Mouse (Mus musculus) cerebellum, adult 11 months (tissue): ENCODE results near the gene Mrpl49.

Experiments used
- DNase-seq: peaks from one replicate; pipeline ENCODE4 v3.0.0; 2022

The Mrpl49 gene

DNA sequence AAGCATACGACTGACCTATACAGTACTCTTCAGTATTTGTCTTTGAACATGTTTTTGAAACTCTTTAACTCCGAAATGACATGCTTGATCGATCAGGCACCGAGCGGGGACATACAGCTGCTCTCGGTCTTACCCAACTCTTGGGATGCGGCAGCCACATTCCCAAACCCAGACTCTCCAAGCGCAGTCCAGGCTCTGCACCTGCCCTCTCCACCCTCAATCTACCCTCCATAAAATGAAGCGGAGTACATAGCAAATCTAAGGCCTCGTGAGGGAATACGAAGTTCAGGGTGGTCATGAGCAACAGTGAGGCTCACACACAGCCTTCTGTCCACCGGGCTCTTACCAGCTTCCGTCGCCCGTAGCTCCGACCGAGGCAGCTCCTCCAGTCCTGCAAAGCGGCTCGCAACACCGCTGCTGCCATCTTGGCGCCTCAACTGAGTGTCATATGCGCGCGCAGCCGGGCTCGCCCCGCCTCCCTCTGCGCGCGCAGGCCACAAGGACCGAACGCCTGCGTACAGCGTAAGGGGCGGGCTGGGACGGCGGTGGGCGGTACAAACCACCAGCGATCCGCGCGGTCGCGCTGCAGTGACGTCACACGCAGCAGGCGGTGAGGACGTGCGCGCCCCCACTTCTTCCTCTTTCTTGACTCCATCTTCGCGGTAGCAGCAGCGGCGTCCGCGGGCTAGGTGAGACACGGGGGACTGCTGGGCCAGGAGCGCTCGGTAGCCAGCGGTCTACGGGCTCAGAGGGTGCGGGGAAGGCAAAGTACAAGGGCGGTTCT, at the start of gene Mrpl49, which contains the start of gene Fau:
TSS of gene Mrpl49 (minus strand) at position 473 of the 784 bp plus-strand sequence.
TSS of gene Fau (plus strand) at position 532 of the 784 bp plus-strand sequence.
- DNase-seq, result peak; percentile 99

DNA sequence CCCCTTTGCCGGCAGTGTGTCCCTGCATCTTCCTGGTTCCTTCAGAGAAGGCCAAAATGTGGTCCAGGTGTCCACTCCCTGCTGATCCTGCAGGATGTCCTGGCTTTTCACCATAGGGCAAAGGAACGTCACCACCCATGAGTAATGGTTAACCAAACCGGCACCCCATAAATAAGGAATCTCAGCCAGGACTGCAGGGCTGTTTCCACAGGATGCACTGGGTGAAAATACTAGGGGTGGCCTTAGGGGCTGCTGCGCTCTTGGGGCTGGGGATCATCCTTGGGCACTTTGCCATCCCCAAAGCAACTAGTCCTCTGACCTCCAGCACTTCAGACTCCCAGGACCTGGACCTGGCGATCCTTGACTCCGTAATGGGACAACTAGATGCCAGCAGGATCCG, 48.0 kb upstream of the Mrpl49 start, which contains the start of gene Naaladl1:
TSS of gene Naaladl1 (plus strand) at position 197 of the 400 bp plus-strand sequence.
- no peak for DNase-seq

DNA sequence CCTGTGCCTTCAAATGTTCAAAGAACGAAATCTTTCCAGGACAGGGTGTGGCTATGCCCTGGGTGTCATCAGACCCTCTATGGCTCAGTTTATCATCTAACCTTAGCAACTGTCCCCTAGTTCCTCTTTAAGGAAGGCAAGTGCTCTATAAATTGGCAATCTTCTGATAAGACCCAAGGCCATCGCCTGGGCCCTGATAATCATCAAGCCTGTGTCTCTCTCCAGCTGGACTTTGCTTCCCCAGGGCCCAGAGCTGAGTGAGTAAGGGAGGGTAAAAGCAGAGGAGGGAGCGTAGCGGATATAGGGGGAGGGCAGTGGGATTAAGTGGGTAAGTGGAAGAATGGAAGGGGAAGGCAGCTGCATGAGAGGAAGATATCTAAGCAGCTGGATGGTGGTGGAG, 46.9 kb upstream of the Mrpl49 start:
- no peak for DNase-seq

DNA sequence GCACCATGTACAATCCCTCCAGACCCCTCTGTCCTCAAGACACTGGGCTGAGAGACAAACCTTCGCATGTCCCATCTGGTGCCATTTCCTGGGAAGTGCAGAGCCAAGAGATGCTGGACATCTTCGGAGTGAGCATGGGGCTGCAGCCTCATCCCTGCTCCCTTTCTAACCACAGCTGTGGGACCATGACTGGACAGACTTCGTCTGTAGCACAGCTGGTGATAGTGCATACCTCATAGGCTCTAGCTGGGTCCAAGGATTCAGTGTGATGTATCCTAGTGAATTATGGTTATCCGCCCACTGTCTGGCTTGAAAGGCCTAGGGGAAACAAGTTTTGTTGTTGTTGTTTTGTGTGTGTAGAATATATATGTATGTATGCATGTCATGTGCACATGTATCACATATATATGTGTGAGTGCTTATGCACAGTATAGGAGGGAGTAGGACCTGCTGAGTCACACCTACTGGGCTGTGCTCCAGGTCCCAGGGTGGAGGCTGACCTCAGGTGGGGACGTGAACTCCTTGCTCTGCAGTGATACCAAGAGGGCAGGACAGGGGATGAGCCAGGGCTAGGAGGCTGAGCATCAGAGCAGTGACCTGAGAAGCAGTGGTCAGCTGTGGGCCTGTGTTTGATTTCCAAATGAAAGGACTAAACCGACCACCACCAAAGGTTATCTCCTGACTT, 44.7 kb upstream of the Mrpl49 start:
- DNase-seq, result no peak

DNA sequence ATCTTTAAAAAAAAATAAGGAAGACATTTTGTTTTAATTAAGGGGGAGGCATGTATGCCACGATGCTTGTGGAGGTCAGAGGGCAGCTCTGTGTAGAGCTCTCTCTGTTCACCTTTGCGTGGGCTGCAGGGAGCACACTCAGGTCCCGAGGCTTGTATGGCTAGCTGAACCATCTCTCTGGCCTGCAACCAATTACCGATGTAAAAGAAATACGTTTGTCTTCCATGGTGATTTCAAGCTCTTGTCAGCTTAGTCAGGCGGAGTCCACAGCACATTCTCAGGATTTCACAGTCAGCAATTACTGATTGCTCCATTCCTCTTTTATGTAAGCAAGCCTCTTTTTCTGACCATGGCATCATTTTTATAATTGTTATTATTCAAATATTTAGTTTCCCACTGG, 43.6 kb upstream of the Mrpl49 start:
- no peak for DNase-seq

DNA sequence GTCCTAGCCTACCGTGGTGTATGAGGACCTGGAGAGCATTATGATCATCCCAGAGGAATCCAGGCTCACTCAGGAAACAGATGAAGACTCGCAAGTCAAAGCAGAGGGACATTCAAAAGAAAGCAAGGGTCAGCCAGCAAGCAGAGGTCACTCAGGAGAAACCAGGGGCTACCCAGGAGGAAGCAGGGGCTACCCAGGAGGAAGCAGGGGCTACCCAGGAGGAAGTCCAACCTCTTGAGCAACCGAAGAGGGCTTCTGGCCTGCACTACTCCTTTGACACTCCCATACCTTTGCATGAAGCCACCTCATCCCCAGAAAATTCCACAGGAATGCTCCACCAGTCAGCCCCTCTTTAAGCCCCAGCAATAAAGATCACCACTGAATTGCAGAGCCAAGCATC, 40.3 kb upstream of the Mrpl49 start:
- no peak for DNase-seq

DNA sequence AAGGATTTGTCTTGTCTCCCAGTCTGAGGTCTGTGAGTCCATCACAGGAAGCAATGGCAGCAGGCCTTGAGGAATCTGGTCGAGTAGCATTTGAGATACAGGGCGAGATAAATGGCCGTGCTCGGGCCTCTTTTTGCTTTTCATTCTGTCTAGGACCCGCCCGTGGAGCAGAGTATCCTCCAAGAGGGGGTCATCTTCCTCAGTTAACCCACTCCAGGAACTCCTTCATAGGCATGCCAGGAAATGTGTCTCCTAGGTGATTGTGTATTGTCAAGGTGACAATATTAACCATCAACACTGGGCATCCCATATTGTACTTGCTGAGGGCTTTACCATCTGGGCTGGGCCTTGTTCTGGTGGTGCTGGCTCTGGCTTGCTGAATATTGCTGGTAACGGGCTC, 36.5 kb upstream of the Mrpl49 start, which contains the start of gene AC131692.1:
TSS of gene AC131692.1 (plus strand) at position 301 of the 400 bp plus-strand sequence.
- DNase-seq, result no peak

DNA sequence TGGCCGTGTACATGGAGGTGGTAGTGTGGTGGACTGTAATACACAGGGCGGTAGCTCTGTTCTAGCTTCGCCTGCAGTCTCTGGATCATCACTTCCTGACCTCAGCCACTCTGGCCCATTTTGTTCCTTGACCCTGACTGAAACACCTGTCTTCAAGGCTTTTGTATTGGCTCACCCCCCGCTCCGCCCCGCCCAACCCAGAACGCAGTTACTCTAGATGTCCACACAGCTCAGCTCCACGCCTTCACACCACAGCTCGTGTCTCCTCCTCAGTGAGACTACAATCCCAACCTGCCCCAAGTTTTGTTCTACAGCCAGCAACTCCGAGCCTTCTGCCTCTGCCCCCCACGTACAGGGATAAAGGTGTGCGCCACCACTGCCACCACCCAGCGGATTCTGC, 31.3 kb upstream of the Mrpl49 start:
- DNase-seq, result no peak

DNA sequence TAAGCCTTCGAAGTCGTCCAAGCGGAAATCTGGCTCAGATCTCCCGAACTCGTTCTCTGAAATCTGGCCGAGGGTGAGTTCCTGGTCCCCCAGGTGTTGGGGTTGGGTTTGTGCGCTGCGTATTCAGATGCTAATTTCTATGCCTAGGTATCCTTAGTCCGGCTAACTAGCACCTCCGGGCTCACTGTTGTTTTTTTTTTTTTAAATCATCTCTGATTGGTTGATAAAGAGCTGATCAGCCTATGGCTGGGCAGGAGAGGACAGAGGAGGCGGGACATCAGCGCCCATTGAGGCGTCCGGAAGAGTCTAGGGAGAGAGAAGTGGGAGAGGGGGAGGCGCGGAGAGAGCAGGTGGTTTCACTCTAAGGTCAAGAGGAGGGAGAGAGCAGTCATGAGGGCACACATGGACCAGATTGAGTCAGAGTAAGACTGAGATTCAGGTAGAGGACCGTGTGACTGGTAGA, 27.9 kb upstream of the Mrpl49 start:
- no peak for DNase-seq

DNA sequence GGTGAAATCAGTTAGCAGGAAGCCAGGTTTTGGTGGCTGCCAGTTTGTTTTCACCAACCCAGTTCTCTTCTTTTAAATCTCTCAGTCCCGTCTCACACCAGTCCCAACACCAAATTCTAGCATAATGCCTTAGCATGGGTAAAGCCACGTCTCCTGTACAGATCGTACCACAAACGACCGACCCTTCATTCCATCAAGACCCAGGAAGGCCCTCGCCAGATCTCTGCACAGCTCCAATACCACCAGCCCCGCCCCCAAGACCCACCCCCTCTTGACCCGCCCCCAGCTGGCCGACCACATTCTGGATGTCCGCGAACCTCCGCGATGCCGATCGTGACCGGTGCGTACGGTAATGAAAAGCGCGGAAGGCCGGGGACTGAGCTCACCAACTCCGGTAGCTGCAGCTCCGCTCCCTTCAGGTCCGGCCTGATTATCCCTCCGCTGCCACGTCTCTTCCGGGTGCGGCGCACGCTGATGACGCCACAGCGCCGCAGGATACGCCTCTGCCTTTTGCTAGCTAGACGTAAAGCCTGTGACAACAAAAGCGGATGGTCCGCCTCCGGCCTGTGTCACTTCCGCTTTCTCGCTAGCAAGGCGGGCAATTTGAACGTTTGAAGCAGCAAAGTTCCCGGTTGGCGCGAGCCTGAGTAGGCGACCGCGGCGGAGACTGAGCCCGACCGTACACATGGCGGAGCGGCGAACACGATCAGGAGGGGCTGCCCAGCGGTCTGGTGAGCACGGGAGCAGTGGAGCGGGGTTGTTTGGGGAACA, 27.1 kb upstream of the Mrpl49 start, which contains the start of the genes Zfpl1 and Cdca5:
TSS of gene Zfpl1 (minus strand) at position 479 of the 771 bp plus-strand sequence.
TSS of gene Cdca5 (plus strand) at position 506 of the 771 bp plus-strand sequence.
- DNase-seq, result peak; percentile 97

DNA sequence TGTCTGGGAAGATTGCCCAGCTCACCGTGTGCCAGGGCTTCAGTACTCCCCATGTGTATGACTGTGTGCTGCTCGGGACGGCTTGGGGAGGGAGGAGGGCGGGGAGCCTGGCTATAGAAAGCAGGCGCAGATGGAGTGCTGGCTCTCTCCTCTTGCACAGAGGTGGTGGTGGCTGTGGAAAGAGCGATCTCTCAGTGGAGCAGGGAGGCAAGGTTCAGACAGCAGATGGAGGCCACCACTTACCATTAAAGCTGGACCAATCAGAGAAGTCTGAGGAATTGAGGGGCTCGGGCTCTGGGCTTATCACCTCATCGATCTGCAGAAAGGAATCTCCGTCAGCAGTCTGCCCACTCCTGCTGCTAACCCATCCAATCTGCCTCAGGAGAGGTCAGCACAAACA, 24.6 kb upstream of the Mrpl49 start, which contains the start of gene Gm28374:
TSS of gene Gm28374 (minus strand) at position 101 of the 400 bp plus-strand sequence.
- no peak for DNase-seq

DNA sequence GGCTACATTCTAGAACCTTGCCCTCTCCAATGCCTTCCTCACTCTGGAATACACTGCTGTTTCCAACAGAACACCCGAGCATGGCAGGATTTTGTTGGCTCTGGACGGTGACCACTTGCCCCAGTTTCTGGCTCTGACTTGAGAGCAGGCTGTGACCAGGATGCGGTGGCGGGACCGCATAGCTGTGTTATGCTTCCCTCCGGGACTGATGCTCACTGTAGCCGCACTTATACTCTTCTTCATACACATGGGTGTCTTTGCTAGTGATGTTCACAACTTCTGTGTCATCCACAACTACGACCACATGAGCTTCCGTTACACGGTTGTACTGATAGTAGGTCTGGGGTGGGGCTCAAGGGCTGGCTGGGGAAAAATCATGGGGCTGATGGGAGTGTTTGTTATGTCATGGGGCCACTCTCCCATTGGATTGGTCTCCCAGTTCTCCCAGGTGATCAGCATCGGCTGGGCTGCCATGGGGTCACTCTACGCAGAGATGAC, 22.4 kb upstream of the Mrpl49 start, which contains the start of gene Tmem262:
TSS of gene Tmem262 (plus strand) at position 51 of the 498 bp plus-strand sequence.
- DNase-seq, result no peak

DNA sequence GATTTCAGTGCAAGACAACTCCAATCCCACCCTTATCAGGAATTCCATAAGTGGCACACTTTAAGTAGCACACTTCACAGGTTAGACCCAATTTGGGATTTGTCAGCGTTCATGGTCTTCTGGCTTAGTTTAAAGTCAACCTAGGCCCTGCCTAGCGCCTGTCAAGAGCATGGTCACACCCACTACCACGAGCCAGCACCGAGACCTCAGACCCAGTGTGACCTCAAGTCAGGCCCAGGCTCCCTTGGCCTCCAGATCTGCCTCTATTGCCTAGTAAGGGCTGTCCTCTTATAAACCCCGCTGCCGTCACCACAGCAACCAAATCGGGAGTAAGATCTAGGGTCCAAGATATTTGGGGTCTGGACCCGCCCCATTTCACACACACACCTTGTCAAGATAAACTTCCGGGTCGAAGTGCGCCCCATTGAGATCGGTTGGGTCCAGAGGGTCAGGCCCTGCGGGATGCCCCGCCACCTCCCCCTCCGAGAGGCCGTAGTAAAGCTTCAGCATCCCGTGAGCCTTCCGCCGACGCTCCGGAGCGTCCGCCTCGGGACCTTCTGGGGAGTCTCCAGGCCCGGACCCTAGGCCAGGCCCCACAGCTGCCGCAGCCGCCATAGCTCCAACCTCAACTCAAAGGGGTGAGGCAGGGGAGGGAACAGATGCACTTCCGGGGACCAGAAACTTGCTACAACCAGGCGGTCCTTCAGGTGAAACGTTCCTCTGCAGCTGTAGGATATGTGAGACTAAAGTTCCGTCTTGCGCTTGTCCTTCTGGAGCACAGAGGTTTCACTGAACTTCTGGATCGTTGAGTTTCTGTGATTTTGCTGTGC, 19.2 kb upstream of the Mrpl49 start, which contains the start of gene Vps51:
TSS of gene Vps51 (minus strand) at position 668 of the 830 bp plus-strand sequence.
- peak; percentile 78 for DNase-seq

DNA sequence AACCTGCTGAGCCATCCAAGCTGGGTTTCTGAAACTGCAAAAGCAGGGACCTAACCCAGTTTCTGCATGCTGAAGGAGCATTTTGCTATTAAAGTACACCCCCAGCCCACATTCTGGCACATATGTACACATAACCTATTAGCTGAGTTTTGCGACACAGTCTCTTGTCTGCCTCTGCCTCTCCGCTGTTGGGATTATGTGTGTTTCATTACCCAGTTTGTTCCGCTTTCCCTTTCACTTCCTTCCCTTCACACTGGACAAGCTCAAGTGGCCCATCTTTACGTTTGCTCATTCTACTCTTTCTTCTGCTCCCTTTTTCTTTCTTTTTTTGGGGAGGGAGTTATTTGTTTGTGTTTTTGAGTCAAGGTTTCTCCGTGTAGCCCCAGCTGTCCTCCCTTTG, 16.3 kb upstream of the Mrpl49 start:
- DNase-seq, result no peak

DNA sequence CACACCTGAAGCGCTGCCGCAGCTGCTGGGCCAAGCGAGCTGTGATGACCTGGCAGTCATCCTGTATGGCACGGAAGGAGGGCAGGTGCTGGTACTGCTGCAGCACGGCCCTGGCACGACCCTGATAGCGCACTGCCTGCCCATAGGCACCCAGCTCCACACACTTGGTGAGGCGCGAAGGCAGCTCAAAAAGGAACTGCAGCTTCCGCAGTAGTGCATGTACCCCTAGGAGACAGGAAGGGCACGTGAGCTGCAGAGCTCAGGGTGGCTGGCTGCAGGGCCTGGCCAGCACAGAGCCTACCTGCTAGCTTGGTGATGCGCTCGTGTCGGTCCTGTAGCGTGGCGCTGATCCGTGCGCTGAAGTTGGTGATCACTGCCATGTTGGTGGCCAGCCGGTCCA, 13.7 kb upstream of the Mrpl49 start:
- DNase-seq, result no peak

DNA sequence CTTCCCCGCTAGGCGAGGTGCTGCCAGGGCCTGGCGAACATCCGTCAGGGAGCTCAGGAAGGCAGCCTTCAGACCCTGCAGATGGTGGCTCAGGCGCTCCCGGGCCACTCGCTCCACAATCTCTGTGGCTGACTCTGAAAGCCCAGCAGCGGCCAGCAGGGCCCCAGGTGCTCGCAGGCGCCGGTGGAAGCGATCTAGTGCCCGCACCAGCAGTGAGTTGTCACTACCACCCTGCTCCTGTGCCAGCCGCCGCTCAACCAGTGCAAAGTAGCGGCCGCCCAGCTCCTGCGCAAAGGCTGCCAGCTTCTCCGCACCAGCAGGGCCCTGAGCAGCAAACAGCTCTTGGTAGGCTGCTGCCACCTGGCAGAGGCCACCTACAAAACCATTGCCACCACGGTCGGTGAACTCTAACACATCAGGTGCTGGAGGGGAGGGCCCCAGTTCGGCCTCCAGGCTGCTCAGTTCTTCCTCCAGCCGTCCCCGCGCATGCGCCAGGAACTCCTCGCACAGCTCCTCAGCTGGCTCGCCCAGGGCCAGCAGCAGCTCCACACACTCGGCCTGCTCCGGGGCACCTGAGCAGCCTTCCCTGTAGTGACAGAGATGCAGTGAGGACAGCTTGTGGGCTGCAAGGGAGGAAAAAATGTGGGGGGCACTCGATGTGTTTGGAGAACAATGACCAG, 13.1 kb upstream of the Mrpl49 start:
- no peak for DNase-seq

DNA sequence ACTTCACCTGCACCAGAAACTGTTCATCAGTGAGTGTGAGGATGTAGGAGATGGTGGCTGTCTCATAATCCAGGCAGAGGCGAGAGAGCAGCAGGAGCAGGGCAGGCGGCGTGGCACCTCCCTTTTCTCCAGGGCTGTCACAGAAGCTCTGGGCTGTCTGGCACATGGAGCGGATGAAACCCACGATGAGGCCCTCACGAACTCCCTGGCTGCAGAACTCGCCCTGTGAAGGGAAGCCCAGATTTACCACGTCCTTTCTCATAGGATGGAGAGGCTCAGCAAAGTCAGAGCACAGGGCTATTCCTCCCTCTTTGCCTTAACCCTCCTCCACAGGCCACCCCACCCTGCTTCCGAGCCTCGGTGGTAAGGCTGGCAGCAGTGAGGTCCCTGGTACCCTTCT, 12.3 kb upstream of the Mrpl49 start:
- no peak for DNase-seq

DNA sequence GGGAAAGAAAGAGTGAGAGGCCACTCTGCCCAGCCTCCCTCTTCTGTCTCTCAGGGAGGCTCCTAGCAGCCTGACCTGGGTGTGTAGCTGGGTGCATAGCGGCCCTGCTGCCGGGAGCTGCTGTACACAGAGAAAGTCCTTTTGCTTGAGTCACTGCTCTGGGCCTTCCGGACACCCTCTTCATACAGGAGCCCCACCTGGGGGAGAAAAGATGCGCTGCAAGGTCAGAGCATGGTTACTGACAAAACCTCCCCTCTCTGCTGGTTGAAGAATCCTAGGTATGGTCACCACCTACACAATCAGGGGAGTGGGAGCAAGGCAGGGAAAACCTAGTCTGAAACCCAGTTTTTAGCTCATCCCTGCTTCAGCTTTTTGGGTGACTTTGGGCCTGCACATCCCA, 11.4 kb upstream of the Mrpl49 start:
- DNase-seq, result no peak

DNA sequence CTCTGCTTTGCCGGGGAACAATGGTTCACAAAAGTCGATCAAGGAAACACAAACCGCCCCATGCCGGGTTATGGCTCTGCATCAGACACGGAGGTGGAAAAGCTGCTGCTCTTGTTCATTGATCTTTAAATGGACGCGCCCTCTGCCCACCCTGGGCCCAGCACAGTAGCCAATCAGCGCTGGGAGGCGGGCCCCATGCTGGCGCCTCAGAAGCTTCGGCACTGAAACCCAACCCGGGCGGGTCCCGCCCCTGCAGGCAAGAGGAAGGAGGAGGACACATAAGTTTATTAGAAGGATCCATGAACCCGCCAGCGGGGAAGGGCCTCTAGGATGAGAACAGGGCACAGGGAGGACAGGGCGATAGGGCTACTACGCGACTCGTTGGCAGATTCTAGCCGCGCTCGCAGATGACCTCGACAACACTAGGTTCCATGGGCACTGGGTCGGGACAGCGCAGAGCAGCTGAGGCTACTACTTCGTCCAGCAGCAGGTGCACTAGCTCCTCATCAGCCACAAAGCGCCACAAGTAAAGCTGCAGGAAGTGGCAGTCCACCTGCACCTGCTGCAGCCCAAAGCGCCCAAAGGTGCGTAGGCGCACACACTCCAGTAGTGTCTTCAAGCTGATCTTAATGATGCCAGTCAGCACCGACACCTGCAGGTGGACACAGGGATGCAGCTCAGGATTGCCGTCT, 10.3 kb upstream of the Mrpl49 start, which contains the start of gene Tm7sf2:
TSS of gene Tm7sf2 (minus strand) at position 650 of the 692 bp plus-strand sequence.
- DNase-seq, result peak; percentile 78
